Mouse (Mus musculus): ENCODE measurements at regions not wholly inside any gene's neighbourhood (a gene's known extent, or its start where the extent isn't known, plus 50 kb on each side); places are given as distances from the start of the nearest gene placed in this dataset.
A peak's percentile ranks its signal among the peaks of the same experiment; 100 is the strongest.

GRCm38 (mm10) chr6:148605226-148605625 is 161.0 kb upstream of the Tmtc1 start:
- Histone ChIP-seq H3K9me3 (ENCODE audit: control insufficient read depth, low read length) (no peaks in the 10 kb centered on the region), H3K4me3 (ENCODE audit: low read depth, low read length) (no peak overlapping the region), H3K9ac (ENCODE audit: low read depth, low read length) (no peak overlapping the region), H3K4me1 (replicated peaks; ENCODE audit: control insufficient read depth, insufficient read depth, low read length) (no peaks in the 10 kb centered on the region), H3K27ac (ENCODE audit: low read depth, low read length) (no peak overlapping the region), H3K4me2 (replicated peaks; ENCODE audit: low read depth, low read length) (no peak overlapping the region), H3K36me3 (ENCODE audit: control insufficient read depth, insufficient read depth, low read length) (no peaks in the 10 kb centered on the region), H3K27me3 (ENCODE audit: control insufficient read depth, insufficient read depth, low read length) (no peaks in the 10 kb centered on the region)
- DNase-seq (ENCODE audit: low spot score) (no peak), ATAC-seq (ENCODE audit: low FRiP score) (no peak)
- WGBS: 100% methylated on average over 1 of the region's 1 CpGs

GRCm38 (mm10) chr6:148604790-148605189 is 160.6 kb upstream of the Tmtc1 start:
- Histone ChIP-seq H3K9me3 (ENCODE audit: control insufficient read depth, low read length) (no peaks in the 10 kb centered on the region), H3K9ac (ENCODE audit: low read depth, low read length) (no peak overlapping the region), H3K27ac (ENCODE audit: low read depth, low read length) (no peak overlapping the region), H3K27me3 (ENCODE audit: control insufficient read depth, insufficient read depth, low read length) (no peaks in the 10 kb centered on the region), H3K4me2 (replicated peaks; ENCODE audit: low read depth, low read length) (no peak overlapping the region), H3K36me3 (ENCODE audit: control insufficient read depth, insufficient read depth, low read length) (no peaks in the 10 kb centered on the region), H3K4me3 (ENCODE audit: low read depth, low read length) (no peak overlapping the region), H3K4me1 (replicated peaks; ENCODE audit: control insufficient read depth, insufficient read depth, low read length) (no peaks in the 10 kb centered on the region)
- no peak for DNase-seq (ENCODE audit: low spot score)
- WGBS: 0% methylated on average over 1 of the region's 1 CpGs
- ATAC-seq (ENCODE audit: low FRiP score): peak; percentile 64; the same call in 1 of the 2 replicates

GRCm38 (mm10) chr6:148603878-148604277 is 159.7 kb upstream of the Tmtc1 start:
- H3K4me1 ChIP-seq (replicated peaks; ENCODE audit: control insufficient read depth, insufficient read depth, low read length): no peaks in the 10 kb centered on the region
- no peaks in the 10 kb centered on the region for H3K27me3 ChIP-seq (ENCODE audit: control insufficient read depth, insufficient read depth, low read length)
- no peak for DNase-seq (ENCODE audit: low spot score)
- 92% methylated on average over 2 of the region's 2 CpGs for WGBS
- H3K9me3 ChIP-seq (ENCODE audit: control insufficient read depth, low read length): no peaks in the 10 kb centered on the region
- no peak overlapping the region for H3K27ac ChIP-seq (ENCODE audit: low read depth, low read length)
- H3K36me3 ChIP-seq (ENCODE audit: control insufficient read depth, insufficient read depth, low read length): no peaks in the 10 kb centered on the region
- H3K4me2 ChIP-seq (replicated peaks; ENCODE audit: low read depth, low read length): no peak overlapping the region
- no peak for ATAC-seq (ENCODE audit: low FRiP score)
- H3K9ac ChIP-seq (ENCODE audit: low read depth, low read length): no peak overlapping the region
- no peak overlapping the region for H3K4me3 ChIP-seq (ENCODE audit: low read depth, low read length)

- no peak for ATAC-seq (ENCODE audit: low FRiP score)
- 72% methylated on average over 4 of the region's 4 CpGs for WGBS
Measured at GRCm38 (mm10) chr6:148603460-148603859, 159.3 kb upstream of the Tmtc1 start.

GRCm38 (mm10) chr6:148602894-148603293 is 158.7 kb upstream of the Tmtc1 start:
- DNase-seq (ENCODE audit: low spot score) (no peak), ATAC-seq (ENCODE audit: low FRiP score) (no peak)
- Histone ChIP-seq H3K36me3 (ENCODE audit: control insufficient read depth, insufficient read depth, low read length) (no peaks in the 10 kb centered on the region), H3K4me1 (replicated peaks; ENCODE audit: control insufficient read depth, insufficient read depth, low read length) (no peaks in the 10 kb centered on the region), H3K27me3 (ENCODE audit: control insufficient read depth, insufficient read depth, low read length) (no peaks in the 10 kb centered on the region), H3K9ac (ENCODE audit: low read depth, low read length) (no peak overlapping the region), H3K27ac (ENCODE audit: low read depth, low read length) (no peak overlapping the region), H3K4me2 (replicated peaks; ENCODE audit: low read depth, low read length) (no peak overlapping the region), H3K9me3 (ENCODE audit: control insufficient read depth, low read length) (no peaks in the 10 kb centered on the region), H3K4me3 (ENCODE audit: low read depth, low read length) (no peak overlapping the region)
- WGBS: 91% methylated on average over 2 of the region's 2 CpGs

More at GRCm38 (mm10) chr6:148603460-148603859, 159.3 kb upstream of the Tmtc1 start:
- no peaks in the 10 kb centered on the region for H3K4me1 ChIP-seq (replicated peaks; ENCODE audit: control insufficient read depth, insufficient read depth, low read length)
- no peaks in the 10 kb centered on the region for H3K27me3 ChIP-seq (ENCODE audit: control insufficient read depth, insufficient read depth, low read length)
- no peak overlapping the region for H3K4me2 ChIP-seq (replicated peaks; ENCODE audit: low read depth, low read length)
- H3K9me3 ChIP-seq (ENCODE audit: control insufficient read depth, low read length): no peaks in the 10 kb centered on the region
- H3K36me3 ChIP-seq (ENCODE audit: control insufficient read depth, insufficient read depth, low read length): no peaks in the 10 kb centered on the region
- no peak overlapping the region for H3K9ac ChIP-seq (ENCODE audit: low read depth, low read length)
- DNase-seq (ENCODE audit: low spot score): no peak
- no peak overlapping the region for H3K4me3 ChIP-seq (ENCODE audit: low read depth, low read length)
- H3K27ac ChIP-seq (ENCODE audit: low read depth, low read length): no peak overlapping the region

- no peaks in the 10 kb centered on the region for H3K36me3 ChIP-seq (ENCODE audit: control insufficient read depth, insufficient read depth, low read length)
- no peak for DNase-seq (ENCODE audit: low spot score)
- no peak for ATAC-seq (ENCODE audit: low FRiP score)
- H3K4me3 ChIP-seq (ENCODE audit: low read depth, low read length): no peak overlapping the region
- H3K9me3 ChIP-seq (ENCODE audit: control insufficient read depth, low read length): no peaks in the 10 kb centered on the region
- no peak overlapping the region for H3K9ac ChIP-seq (ENCODE audit: low read depth, low read length)
- 66% methylated on average over 2 of the region's 2 CpGs for WGBS
- H3K27me3 ChIP-seq (ENCODE audit: control insufficient read depth, insufficient read depth, low read length): no peaks in the 10 kb centered on the region
- no peak overlapping the region for H3K27ac ChIP-seq (ENCODE audit: low read depth, low read length)
- no peaks in the 10 kb centered on the region for H3K4me1 ChIP-seq (replicated peaks; ENCODE audit: control insufficient read depth, insufficient read depth, low read length)
- H3K4me2 ChIP-seq (replicated peaks; ENCODE audit: low read depth, low read length): no peak overlapping the region
Measured at GRCm38 (mm10) chr6:148600934-148601333, 156.7 kb upstream of the Tmtc1 start.

- H3K9ac ChIP-seq (ENCODE audit: low read depth, low read length): no peak overlapping the region
- no peak for DNase-seq (ENCODE audit: low spot score)
- H3K27ac ChIP-seq (ENCODE audit: low read depth, low read length): no peak overlapping the region
- WGBS: 74% methylated on average over 4 of the region's 4 CpGs
- no peak overlapping the region for H3K4me3 ChIP-seq (ENCODE audit: low read depth, low read length)
- H3K9me3 ChIP-seq (ENCODE audit: control insufficient read depth, low read length): no peaks in the 10 kb centered on the region
- no peaks in the 10 kb centered on the region for H3K4me1 ChIP-seq (replicated peaks; ENCODE audit: control insufficient read depth, insufficient read depth, low read length)
- no peaks in the 10 kb centered on the region for H3K27me3 ChIP-seq (ENCODE audit: control insufficient read depth, insufficient read depth, low read length)
- H3K4me2 ChIP-seq (replicated peaks; ENCODE audit: low read depth, low read length): no peak overlapping the region
- H3K36me3 ChIP-seq (ENCODE audit: control insufficient read depth, insufficient read depth, low read length): no peaks in the 10 kb centered on the region
- ATAC-seq (ENCODE audit: low FRiP score): 0 out of 2 replicates have a peak, but pooled peaks have one; percentile 50
Measured at GRCm38 (mm10) chr6:148599473-148599872, 155.3 kb upstream of the Tmtc1 start.

- Histone ChIP-seq H3K27ac (ENCODE audit: low read depth, low read length) (no peak overlapping the region), H3K9me3 (ENCODE audit: control insufficient read depth, low read length) (no peaks in the 10 kb centered on the region), H3K9ac (ENCODE audit: low read depth, low read length) (0 out of 2 replicates have a peak overlapping the region, but pooled peaks have one; percentile 37), H3K27me3 (ENCODE audit: control insufficient read depth, insufficient read depth, low read length) (no peaks in the 10 kb centered on the region), H3K4me1 (replicated peaks; ENCODE audit: control insufficient read depth, insufficient read depth, low read length) (no peaks in the 10 kb centered on the region), H3K4me2 (replicated peaks; ENCODE audit: low read depth, low read length) (peak overlapping the region; percentile 34), H3K4me3 (ENCODE audit: low read depth, low read length) (no peak overlapping the region), H3K36me3 (ENCODE audit: control insufficient read depth, insufficient read depth, low read length) (no peaks in the 10 kb centered on the region)
- ATAC-seq (ENCODE audit: low FRiP score) (peak; percentile 71), DNase-seq (ENCODE audit: low spot score) (peak; percentile 51)
- 10% methylated on average over 16 of the region's 16 CpGs for WGBS
Measured at GRCm38 (mm10) chr6:148598746-148599337, 154.7 kb upstream of the Tmtc1 start.

GRCm38 (mm10) chr6:148595009-148595770 is 151.0 kb upstream of the Tmtc1 start:
- no peaks in the 10 kb centered on the region for H3K4me1 ChIP-seq (replicated peaks; ENCODE audit: control insufficient read depth, insufficient read depth, low read length)
- WGBS: 74% methylated on average over 3 of the region's 3 CpGs
- no peak overlapping the region for H3K4me3 ChIP-seq (ENCODE audit: low read depth, low read length)
- no peak overlapping the region for H3K4me2 ChIP-seq (replicated peaks; ENCODE audit: low read depth, low read length)
- no peak for ATAC-seq (ENCODE audit: low FRiP score)
- H3K9ac ChIP-seq (ENCODE audit: low read depth, low read length): no peak overlapping the region
- no peak for DNase-seq (ENCODE audit: low spot score)
- no peaks in the 10 kb centered on the region for H3K27me3 ChIP-seq (ENCODE audit: control insufficient read depth, insufficient read depth, low read length)
- no peaks in the 10 kb centered on the region for H3K36me3 ChIP-seq (ENCODE audit: control insufficient read depth, insufficient read depth, low read length)
- no peak overlapping the region for H3K27ac ChIP-seq (ENCODE audit: low read depth, low read length)
- H3K9me3 ChIP-seq (ENCODE audit: control insufficient read depth, low read length): no peaks in the 10 kb centered on the region

Data from hindbrain, embryonic 11.5 days (tissue).